Mouse (Mus musculus): Measurements from ENCODE around the gene Micall1. TPM values are rescaled to one million over a fixed set of nuclear protein-coding genes. Genes with fewer than 3 reads are reported as not detected.

Gene Micall1
- polyA plus RNA-seq (2014; fragmentation: Nextera tagmentation; extraction: Ambion mirVana): 6.5 and 7.2 TPM in 2 replicates

GRCm38 (mm10) chr15:79108421-79109320 is at the start of gene Micall1:
Gene Micall1, plus strand, starts transcription at chr15:79108898.
- no peaks in the 10 kb centered on the region for H3K9me3 ChIP-seq (ENCODE audit: control insufficient read depth, low read length)
- peaks cover 5% of the 10 kb centered on the region; the same call in 1 of the 2 replicates for H3K36me3 ChIP-seq (ENCODE audit: control insufficient read depth, insufficient read depth, low read length)
- ATAC-seq (ENCODE audit: low FRiP score, low TSS enrichment): peak; percentile 81
- peaks cover 28% of the 10 kb centered on the region for H3K4me1 ChIP-seq (ENCODE audit: control insufficient read depth, insufficient read depth, low read length)
- H3K27me3 ChIP-seq (ENCODE audit: control insufficient read depth, insufficient read depth, low read length): no peaks in the 10 kb centered on the region
- H3K9ac ChIP-seq (ENCODE audit: low read depth, low read length): peak within 1 kb of the TSS; percentile 89
- peak within 1 kb of the TSS; percentile 98 for H3K4me2 ChIP-seq (replicated peaks; ENCODE audit: low read depth, low read length)
- H3K27ac ChIP-seq (ENCODE audit: low read depth, low read length): peak within 1 kb of the TSS; percentile 74
- WGBS: under 1% methylated on average over 57 of the region's 85 CpGs
- peak within 1 kb of the TSS; percentile 89 for H3K4me3 ChIP-seq (ENCODE audit: low read length)

DNA sequence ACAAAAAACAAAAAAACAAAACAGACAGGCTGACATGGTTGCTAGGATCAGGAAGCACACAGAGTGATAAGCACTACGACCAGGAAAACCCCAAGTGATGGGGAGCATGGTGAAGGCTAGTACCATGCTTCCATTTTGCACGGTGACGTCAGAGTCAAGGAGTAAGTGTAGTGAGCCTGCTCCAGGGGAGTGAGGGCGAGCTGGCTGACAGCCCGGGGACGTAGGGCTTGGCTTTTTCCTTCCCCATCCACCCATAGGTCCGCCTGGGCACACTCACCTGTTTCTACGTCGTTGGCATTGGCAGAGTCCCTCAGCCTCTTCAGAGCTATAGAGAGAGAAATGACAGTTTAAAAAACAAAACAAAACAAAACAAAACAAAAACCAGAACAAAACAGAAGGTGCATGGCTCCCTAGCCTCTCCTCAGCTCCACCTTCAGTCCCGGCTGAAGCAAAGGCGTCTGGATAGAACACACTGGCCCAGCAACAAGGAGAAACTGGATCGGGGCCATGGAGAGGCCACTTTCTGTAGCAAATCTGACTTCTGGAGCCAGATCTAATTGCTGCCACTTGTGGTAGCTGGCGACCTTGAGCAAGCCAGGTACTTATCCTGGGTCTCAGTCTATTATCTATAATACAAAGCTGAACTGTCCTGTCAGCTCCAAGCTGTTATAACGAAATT is 47.7 kb upstream of the Micall1 start:
- H3K4me3 ChIP-seq (ENCODE audit: low read length): peak overlapping the region; percentile 9
- H3K36me3 ChIP-seq (ENCODE audit: control insufficient read depth, insufficient read depth, low read length): peaks cover 41% of the 10 kb centered on the region
- no peak overlapping the region for H3K9ac ChIP-seq (ENCODE audit: low read depth, low read length)
- peak overlapping the region; percentile 54; the same call in 1 of the 2 replicates for H3K4me2 ChIP-seq (replicated peaks; ENCODE audit: low read depth, low read length)
- H3K27me3 ChIP-seq (ENCODE audit: control insufficient read depth, insufficient read depth, low read length): no peaks in the 10 kb centered on the region
- H3K27ac ChIP-seq (ENCODE audit: low read depth, low read length): no peak overlapping the region
- no peaks in the 10 kb centered on the region for H3K9me3 ChIP-seq (ENCODE audit: control insufficient read depth, low read length)
- ATAC-seq (ENCODE audit: low FRiP score, low TSS enrichment): no peak
- 85% methylated on average over 14 of the region's 14 CpGs for WGBS
- H3K4me1 ChIP-seq (ENCODE audit: control insufficient read depth, insufficient read depth, low read length): peaks cover 12% of the 10 kb centered on the region

GRCm38 (mm10) chr15:79062376-79063159 is 46.1 kb upstream of the Micall1 start, which contains the start of gene Ankrd54:
Gene Ankrd54, minus strand, starts transcription at chr15:79062893.
- H3K4me1 ChIP-seq (ENCODE audit: control insufficient read depth, insufficient read depth, low read length): peaks cover 12% of the 10 kb centered on the region
- under 1% methylated on average over 71 of the region's 80 CpGs for WGBS
- H3K9me3 ChIP-seq (ENCODE audit: control insufficient read depth, low read length): no peaks in the 10 kb centered on the region
- no peaks in the 10 kb centered on the region for H3K27me3 ChIP-seq (ENCODE audit: control insufficient read depth, insufficient read depth, low read length)
- peak; percentile 100 for ATAC-seq (ENCODE audit: low FRiP score, low TSS enrichment)
- peaks cover 27% of the 10 kb centered on the region for H3K36me3 ChIP-seq (ENCODE audit: control insufficient read depth, insufficient read depth, low read length)
- peak within 1 kb of the TSS; percentile 74 for H3K4me3 ChIP-seq (ENCODE audit: low read length)
- peak within 1 kb of the TSS; percentile 88 for H3K9ac ChIP-seq (ENCODE audit: low read depth, low read length)
- peak within 1 kb of the TSS; percentile 55 for H3K27ac ChIP-seq (ENCODE audit: low read depth, low read length)
- peak within 1 kb of the TSS; percentile 54 for H3K4me2 ChIP-seq (replicated peaks; ENCODE audit: low read depth, low read length)

DNA sequence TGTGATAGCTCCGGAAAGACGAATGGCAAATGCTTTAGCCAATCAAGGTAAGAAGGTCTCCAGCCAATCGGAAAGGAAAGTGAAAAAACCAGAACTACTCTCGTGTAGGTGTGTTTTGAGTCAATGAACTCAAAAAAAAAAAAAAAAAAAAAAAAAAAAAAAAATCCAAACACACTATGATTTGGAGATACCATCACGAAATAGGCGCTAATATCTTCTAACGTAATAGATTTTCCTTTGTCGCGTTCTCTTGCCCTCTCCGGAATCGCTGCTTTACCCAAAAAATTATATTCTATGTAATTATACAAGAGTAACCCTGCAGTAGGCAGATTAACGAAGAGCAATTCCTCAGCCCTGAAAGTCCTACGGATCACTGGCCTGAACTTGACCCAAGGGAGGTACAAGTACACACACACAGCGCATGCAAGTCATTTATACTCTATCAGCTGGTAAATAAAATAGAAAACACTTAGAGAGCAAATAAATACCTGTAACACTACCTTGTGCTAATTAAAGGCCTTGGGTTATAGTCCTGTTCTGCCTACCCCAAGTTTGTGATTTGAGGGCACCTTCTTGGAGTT is 45.4 kb upstream of the Micall1 start:
- H3K27me3 ChIP-seq (ENCODE audit: control insufficient read depth, insufficient read depth, low read length): no peaks in the 10 kb centered on the region
- H3K4me3 ChIP-seq (ENCODE audit: low read length): peak overlapping the region; percentile 34
- WGBS: 8% methylated on average over 14 of the region's 14 CpGs
- H3K9ac ChIP-seq (ENCODE audit: low read depth, low read length): peak overlapping the region; percentile 52
- peaks cover 20% of the 10 kb centered on the region for H3K36me3 ChIP-seq (ENCODE audit: control insufficient read depth, insufficient read depth, low read length)
- H3K4me2 ChIP-seq (replicated peaks; ENCODE audit: low read depth, low read length): peak overlapping the region; percentile 47
- no peaks in the 10 kb centered on the region for H3K9me3 ChIP-seq (ENCODE audit: control insufficient read depth, low read length)
- peak overlapping the region; percentile 55 for H3K27ac ChIP-seq (ENCODE audit: low read depth, low read length)
- peaks cover 12% of the 10 kb centered on the region for H3K4me1 ChIP-seq (ENCODE audit: control insufficient read depth, insufficient read depth, low read length)
- ATAC-seq (ENCODE audit: low FRiP score, low TSS enrichment): no peak

DNA sequence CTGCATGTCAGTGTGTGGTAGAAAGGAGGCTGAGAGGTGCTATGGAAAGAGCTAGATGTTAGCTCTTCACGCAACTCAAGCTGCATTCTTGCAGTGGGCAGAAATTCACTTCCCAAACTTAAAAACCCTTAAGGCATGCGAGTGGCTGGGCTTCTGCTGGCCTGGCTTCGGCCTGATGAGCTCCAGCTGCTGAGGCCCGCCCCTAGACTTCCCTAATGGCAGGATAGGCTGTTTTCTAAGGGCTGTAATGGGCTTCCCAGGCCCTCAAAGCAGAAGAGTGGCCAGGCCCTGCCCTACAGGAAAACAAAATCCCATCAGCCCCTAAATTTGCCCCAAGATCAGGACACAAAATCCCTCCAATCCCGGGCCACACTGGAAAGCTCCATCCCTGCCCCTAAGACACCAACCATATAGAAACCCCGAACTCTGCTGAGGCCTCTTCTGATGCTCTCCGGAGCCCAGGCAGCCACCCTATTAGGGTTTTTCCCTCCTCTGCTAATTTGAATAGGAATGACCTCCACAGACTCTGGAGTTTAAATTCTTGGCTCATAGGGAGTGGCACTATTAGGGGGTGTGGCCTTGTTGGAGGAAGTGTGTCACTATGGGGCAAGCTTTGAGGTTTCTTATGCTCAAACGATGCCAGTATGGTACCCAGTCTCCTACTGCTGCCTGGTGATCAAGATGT is 43.5 kb upstream of the Micall1 start:
- Histone ChIP-seq H3K27me3 (ENCODE audit: control insufficient read depth, insufficient read depth, low read length) (no peaks in the 10 kb centered on the region), H3K9me3 (ENCODE audit: control insufficient read depth, low read length) (no peaks in the 10 kb centered on the region), H3K4me2 (replicated peaks; ENCODE audit: low read depth, low read length) (no peak overlapping the region), H3K4me1 (ENCODE audit: control insufficient read depth, insufficient read depth, low read length) (peaks cover 12% of the 10 kb centered on the region), H3K9ac (ENCODE audit: low read depth, low read length) (no peak overlapping the region), H3K27ac (ENCODE audit: low read depth, low read length) (peak overlapping the region; percentile 52), H3K36me3 (ENCODE audit: control insufficient read depth, insufficient read depth, low read length) (peaks cover 3% of the 10 kb centered on the region; the same call in 1 of the 2 replicates), H3K4me3 (ENCODE audit: low read length) (no peak overlapping the region)
- ATAC-seq (ENCODE audit: low FRiP score, low TSS enrichment): no peak
- WGBS: 39% methylated on average over 8 of the region's 8 CpGs

GRCm38 (mm10) chr15:79066276-79066675 is 42.4 kb upstream of the Micall1 start:
- H3K27ac ChIP-seq (ENCODE audit: low read depth, low read length): no peak overlapping the region
- 27% methylated on average over 2 of the region's 2 CpGs for WGBS

GRCm38 (mm10) chr15:79067631-79068030 is 41.1 kb upstream of the Micall1 start:
- Histone ChIP-seq H3K27ac (ENCODE audit: low read depth, low read length) (no peak overlapping the region), H3K4me1 (ENCODE audit: control insufficient read depth, insufficient read depth, low read length) (0 out of 2 replicates have a peak, but pooled peaks cover 3% of the 10 kb centered on the region), H3K27me3 (ENCODE audit: control insufficient read depth, insufficient read depth, low read length) (no peaks in the 10 kb centered on the region), H3K4me2 (replicated peaks; ENCODE audit: low read depth, low read length) (no peak overlapping the region), H3K9me3 (ENCODE audit: control insufficient read depth, low read length) (no peaks in the 10 kb centered on the region), H3K4me3 (ENCODE audit: low read length) (no peak overlapping the region), H3K9ac (ENCODE audit: low read depth, low read length) (no peak overlapping the region), H3K36me3 (ENCODE audit: control insufficient read depth, insufficient read depth, low read length) (no peaks in the 10 kb centered on the region)
- WGBS: 68% methylated on average over 3 of the region's 3 CpGs
- no peak for ATAC-seq (ENCODE audit: low FRiP score, low TSS enrichment)

More at GRCm38 (mm10) chr15:79066276-79066675, 42.4 kb upstream of the Micall1 start:
- Histone ChIP-seq H3K9me3 (ENCODE audit: control insufficient read depth, low read length) (no peaks in the 10 kb centered on the region), H3K4me2 (replicated peaks; ENCODE audit: low read depth, low read length) (no peak overlapping the region), H3K27me3 (ENCODE audit: control insufficient read depth, insufficient read depth, low read length) (no peaks in the 10 kb centered on the region), H3K36me3 (ENCODE audit: control insufficient read depth, insufficient read depth, low read length) (no peaks in the 10 kb centered on the region), H3K9ac (ENCODE audit: low read depth, low read length) (no peak overlapping the region), H3K4me1 (ENCODE audit: control insufficient read depth, insufficient read depth, low read length) (peaks cover 9% of the 10 kb centered on the region), H3K4me3 (ENCODE audit: low read length) (no peak overlapping the region)
- no peak for ATAC-seq (ENCODE audit: low FRiP score, low TSS enrichment)

GRCm38 (mm10) chr15:79068416-79068815 is 40.3 kb upstream of the Micall1 start:
- Histone ChIP-seq H3K4me2 (replicated peaks; ENCODE audit: low read depth, low read length) (no peak overlapping the region), H3K27me3 (ENCODE audit: control insufficient read depth, insufficient read depth, low read length) (no peaks in the 10 kb centered on the region), H3K36me3 (ENCODE audit: control insufficient read depth, insufficient read depth, low read length) (no peaks in the 10 kb centered on the region), H3K9ac (ENCODE audit: low read depth, low read length) (no peak overlapping the region), H3K4me3 (ENCODE audit: low read length) (no peak overlapping the region), H3K4me1 (ENCODE audit: control insufficient read depth, insufficient read depth, low read length) (0 out of 2 replicates have a peak, but pooled peaks cover 2% of the 10 kb centered on the region), H3K9me3 (ENCODE audit: control insufficient read depth, low read length) (no peaks in the 10 kb centered on the region), H3K27ac (ENCODE audit: low read depth, low read length) (no peak overlapping the region)
- WGBS: 74% methylated on average over 3 of the region's 3 CpGs
- no peak for ATAC-seq (ENCODE audit: low FRiP score, low TSS enrichment)
